Mouse (Mus musculus) megakaryocyte, adult 5-6 weeks (primary cell): ENCODE measurements around the gene Ephb1. TPM values are rescaled to one million over a fixed set of nuclear protein-coding genes. Genes with fewer than 3 reads are reported as not detected.

Experiments
- ATAC-seq: 2 replicates; pipeline ENCODE4 v1.8.0; 2016; ENCODE audit warnings: mild to moderate bottlenecking, inconsistent platforms; ENCODE audit not compliant: poor library complexity, severe bottlenecking
- total RNA-seq, 2 experiments: library from RNA; stranded (forward) in 1 of 2; stranded (reverse) in 1 of 2; fragments of 153-499, 151-499 nt in 1 of 2; fragments of 221-1000, 200-1000 nt in 1 of 2; gene quantifications; 2 replicates each; pipeline versions ENCODE4 v1.2.3 to v1.2.4; 2015 to 2017

Gene Ephb1
- total RNA-seq, 2 experiments from 2014 or later: not detected

- no peak for ATAC-seq
These were observed 2.1 kb downstream of the Ephb1 start for GRCm38 (mm10) chr9:102352186-102353055.

- no peak for ATAC-seq
These were observed 2.8 kb downstream of the Ephb1 start for GRCm38 (mm10) chr9:102351721-102352120.

- ATAC-seq: no peak
These were observed 3.3 kb downstream of the Ephb1 start for GRCm38 (mm10) chr9:102351221-102351620.

GRCm38 (mm10) chr9:102350696-102351095 is 3.8 kb downstream of the Ephb1 start:
- no peak for ATAC-seq

- no peak for ATAC-seq
These were observed 4.4 kb downstream of the Ephb1 start for GRCm38 (mm10) chr9:102350076-102350475.

GRCm38 (mm10) chr9:102346801-102347200 is 7.7 kb downstream of the Ephb1 start:
- ATAC-seq: no peak

- ATAC-seq: no peak
These were observed 9.0 kb downstream of the Ephb1 start for GRCm38 (mm10) chr9:102345474-102345873.

- no peak for ATAC-seq
These were observed 9.4 kb downstream of the Ephb1 start for GRCm38 (mm10) chr9:102345047-102345446.

- ATAC-seq: no peak
These were observed 10.2 kb downstream of the Ephb1 start for GRCm38 (mm10) chr9:102344086-102344930.

- no peak for ATAC-seq
These were observed 11.4 kb downstream of the Ephb1 start for GRCm38 (mm10) chr9:102343061-102343460.

GRCm38 (mm10) chr9:102342026-102342425 is 12.5 kb downstream of the Ephb1 start:
- ATAC-seq: no peak

GRCm38 (mm10) chr9:102340768-102341167 is 13.7 kb downstream of the Ephb1 start:
- ATAC-seq: no peak

- no peak for ATAC-seq
These were observed 18.8 kb downstream of the Ephb1 start for GRCm38 (mm10) chr9:102335571-102336282.

- no peak for ATAC-seq
These were observed 24.0 kb downstream of the Ephb1 start for GRCm38 (mm10) chr9:102330266-102331060.

GRCm38 (mm10) chr9:102327625-102328150 is 26.8 kb downstream of the Ephb1 start:
- ATAC-seq: no peak

- ATAC-seq: no peak
These were observed 39.1 kb downstream of the Ephb1 start for GRCm38 (mm10) chr9:102315436-102315835.

- ATAC-seq: no peak
These were observed 39.7 kb downstream of the Ephb1 start for GRCm38 (mm10) chr9:102314795-102315194.

- ATAC-seq: no peak
These were observed 44.1 kb downstream of the Ephb1 start for GRCm38 (mm10) chr9:102310431-102310830.

- no peak for ATAC-seq
These were observed 45.2 kb downstream of the Ephb1 start for GRCm38 (mm10) chr9:102309278-102309677.

- no peak for ATAC-seq
These were observed 46.8 kb downstream of the Ephb1 start for GRCm38 (mm10) chr9:102307656-102308055.
